Mouse (Mus musculus) 3T3-L1 (cell line): ENCODE measurements around the gene Cdipt.

Experiments
- DNase-seq: peaks from one replicate; pipeline ENCODE4 v3.0.0-alpha.2; 2015; ENCODE audit warnings: low read depth, low spot score

The Cdipt gene

DNA sequence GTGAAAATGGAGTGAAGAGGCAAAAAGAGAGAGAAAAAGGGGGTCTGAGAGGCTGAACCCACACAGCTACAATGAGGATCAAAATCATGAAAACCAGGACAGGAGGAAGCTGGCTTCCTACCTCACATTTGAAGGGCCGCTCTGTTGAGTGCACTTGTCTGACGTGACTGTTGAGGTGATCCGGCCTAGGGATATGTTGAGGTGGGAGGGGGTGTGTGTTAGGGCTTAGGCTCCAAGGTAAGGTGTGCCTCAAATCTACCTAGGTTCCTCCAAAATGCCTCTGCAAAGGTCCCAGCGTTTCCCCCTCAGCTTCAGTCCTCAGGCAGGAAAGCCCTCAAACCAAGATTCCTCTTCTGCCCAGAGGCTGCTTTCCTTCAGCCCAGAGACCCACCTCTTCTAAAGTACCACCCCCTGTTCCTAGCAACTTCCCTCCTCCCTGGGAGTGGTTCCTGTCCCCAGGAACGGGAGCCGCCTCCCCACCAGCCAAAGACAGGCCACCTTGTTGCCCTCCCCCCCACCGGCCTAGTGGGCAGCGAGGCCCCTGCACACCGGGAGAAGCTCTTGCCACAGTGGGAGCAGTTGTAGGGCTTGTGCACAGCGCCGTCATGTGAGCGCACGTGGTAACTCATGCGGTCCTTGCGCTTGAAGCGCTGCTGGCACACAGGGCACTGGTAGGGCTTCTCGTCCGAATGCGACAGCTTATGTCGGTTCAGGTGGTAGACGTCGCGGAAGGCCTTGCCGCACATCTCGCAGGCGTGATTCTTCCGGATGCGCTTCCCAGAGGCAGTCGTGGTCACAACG, 49.2 kb downstream of the Cdipt start:
- peak; percentile 77 for DNase-seq

DNA sequence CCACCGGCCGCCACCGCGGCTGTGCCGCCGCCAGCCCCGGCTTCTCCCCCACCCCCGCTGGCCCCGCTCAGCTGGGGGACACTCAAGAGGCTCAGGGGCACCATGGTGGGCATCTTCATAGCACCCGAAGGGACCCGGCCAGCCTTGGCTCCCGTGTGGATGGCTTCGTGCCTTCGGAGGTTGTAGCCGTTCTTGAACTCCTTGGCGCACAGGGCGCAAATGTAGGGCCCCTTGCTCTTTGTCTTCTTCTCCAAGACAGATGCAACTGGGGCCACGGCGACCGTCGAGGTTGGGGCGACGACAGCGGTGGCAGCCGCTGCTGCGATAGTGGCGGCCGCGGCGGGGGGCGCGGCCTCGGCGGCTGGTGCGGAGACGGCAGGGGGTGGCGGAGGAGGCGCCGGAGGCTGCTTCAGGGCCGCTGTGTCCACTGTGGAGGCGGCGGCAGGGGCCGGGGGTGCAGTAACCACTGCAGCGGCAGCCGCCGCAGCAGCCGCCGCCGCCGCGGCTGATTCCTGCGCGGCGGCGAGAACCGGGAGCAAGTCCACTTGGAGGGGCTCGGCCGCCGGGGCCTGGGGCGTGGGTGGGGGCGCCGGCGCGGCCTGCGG, 49.9 kb downstream of the Cdipt start:
- peak; percentile 33 for DNase-seq

DNA sequence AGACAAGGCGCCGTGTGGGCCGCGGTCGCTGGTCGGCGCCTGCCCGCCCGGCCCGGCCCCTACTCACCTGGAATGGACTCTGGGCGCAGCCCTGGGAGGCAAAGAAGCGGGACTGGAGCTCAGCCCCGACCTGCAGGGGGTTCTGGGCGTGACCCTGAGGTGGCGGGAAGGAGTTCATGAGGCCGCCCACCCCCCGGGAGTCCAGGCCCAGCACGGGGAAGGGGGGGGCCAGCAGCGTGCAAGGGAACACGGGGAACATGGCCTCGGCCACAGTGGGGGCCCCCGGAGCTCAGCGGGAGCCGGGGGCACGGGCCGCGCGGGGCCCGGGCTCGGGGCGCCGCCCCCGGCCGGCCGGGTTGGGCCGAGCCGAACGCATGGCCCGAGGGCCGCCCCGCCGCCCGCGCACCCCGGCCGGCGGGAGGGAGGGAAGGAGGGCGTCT, 50.5 kb downstream of the Cdipt start:
- peak; percentile 50 for DNase-seq

DNA sequence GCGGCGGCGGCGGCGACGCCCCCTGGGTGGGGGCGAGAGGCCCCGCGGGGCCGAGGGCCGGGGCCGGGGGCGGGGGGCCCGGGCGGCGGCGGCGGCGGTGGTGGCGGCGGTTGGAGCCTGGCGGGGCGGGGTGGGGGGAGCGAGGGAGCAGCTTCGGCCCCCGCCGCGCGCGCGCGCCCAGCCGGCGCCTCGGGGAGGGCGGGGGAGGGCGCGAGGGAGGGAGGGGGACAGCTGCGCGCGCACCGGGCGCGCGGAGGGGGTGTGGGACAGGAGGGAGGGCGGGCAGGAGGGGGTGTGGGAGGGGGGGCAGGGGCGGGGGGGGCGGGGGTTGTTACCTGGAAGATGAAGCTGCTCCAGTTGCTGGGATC, 50.9 kb downstream of the Cdipt start:
- no peak for DNase-seq

DNA sequence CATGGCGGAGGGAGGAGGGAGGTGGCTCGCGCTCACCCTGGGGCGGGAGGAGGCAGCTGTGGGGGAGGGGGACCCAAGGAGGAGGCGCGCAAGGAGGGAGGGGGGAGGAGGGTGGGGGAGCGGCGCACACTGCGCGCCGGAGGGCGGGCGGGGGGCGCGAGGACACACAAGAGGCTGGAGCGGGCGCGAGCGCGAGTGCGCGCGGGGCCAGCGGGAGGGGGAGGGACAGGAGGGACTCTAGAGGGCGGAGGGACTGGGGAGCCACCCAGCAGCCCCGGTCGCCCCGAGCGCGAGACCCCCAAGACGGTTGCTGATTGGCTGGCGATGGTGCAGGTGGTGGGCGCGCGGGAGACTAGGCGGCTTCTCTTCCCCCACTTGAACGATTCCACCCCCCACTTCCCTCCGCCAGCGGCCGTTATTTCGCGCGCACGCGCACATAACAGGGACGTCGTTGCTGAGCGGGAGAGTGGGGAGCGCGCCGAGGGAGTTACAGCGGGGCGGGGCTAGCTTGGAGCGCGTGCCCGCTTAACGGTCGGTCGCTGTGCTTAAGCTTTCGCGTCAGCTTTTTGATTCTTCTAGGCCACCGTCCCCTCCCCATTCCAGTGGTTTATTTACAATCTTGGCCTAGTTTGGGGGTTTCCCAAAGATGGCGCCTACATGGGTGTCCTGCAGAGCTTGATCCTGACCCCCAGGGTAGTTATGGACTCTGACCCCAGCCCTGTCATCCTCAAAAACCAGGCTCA, 51.4 kb downstream of the Cdipt start, which contains the start of gene Maz:
Maz (minus strand) TSS at position 54 of the 743 bp plus-strand sequence.
- peak; percentile 96 for DNase-seq

DNA sequence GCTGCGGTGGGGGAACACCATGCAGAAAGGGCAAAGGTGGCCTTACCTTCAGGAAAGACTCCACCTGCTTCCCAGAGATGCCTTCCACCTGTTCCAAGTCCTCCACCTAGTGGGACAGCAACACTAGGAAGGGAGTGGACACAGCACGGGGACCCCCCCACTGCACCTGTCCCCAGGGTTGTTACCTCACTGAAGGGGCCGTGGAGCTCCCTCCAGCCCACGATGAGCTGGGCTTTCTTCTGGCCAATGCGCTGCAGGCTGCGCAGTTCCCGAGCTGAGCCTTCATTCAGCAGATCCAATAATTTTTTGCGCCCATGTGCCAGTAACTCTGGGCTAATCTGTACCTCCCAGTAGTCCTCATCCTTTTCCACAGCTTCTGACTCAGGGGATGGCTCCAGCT, 52.2 kb downstream of the Cdipt start:
- no peak for DNase-seq
